Mouse (Mus musculus) adrenal gland, adult (tissue): ENCODE measurements around the gene Gpr3.

Experiments used
- DNase-seq, 2 experiments: peaks; one replicate each; pipeline ENCODE4 v3.0.0; 2022 to 2023; ENCODE audit warnings: low spot score in 1 of 2; ENCODE audit not compliant: inconsistent age in 2 of 2

The Gpr3 gene

GRCm38 (mm10) chr4:133172451-133172850 is 39.9 kb downstream of the Gpr3 start:
- DNase-seq: no peak

- DNase-seq: no peak
These were observed 41.7 kb downstream of the Gpr3 start for GRCm38 (mm10) chr4:133170616-133171015.

GRCm38 (mm10) chr4:133170056-133170524 is 42.2 kb downstream of the Gpr3 start:
- DNase-seq: no peak

DNA sequence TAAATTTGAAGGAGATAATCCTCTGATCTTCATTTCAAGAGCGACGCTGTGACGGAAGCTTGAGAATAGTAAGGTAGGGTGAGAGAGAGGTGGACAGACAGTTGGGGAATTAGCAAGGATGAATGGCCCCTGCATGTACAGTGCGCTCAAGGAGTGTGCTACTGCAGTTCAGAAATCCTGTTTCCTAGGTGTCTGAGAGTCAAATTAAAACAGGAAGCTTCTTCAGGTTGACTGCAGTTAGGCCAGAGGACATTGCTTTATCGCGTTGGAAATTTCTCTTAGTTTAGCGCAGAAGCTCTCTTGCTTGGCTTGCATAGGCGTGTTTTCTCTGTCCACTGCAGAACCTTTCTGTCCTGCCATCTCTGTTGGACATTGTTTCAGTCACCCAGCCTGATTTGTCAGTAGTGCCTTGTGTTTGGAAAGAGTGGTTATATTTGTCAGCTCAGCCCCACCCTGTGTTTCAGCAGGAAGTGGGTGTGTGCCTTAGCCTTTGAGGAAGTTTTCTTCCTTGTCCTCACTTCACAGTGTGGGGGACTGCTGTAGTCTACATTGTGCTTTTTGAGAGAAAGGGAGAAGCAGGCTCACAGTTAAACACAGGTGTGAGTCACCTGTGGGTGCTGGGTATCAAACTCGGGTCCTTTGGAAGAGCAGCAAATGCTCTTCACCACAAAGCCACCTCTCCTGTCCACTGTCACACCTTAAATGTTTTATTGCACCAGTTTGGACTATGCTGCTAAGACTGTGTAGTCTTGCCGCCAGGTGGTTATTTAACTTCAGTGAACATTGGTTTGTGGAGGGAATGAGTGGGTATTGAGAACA is 42.9 kb downstream of the Gpr3 start:
- peak in 1 of 2 experiments; percentile 67 for DNase-seq

DNA sequence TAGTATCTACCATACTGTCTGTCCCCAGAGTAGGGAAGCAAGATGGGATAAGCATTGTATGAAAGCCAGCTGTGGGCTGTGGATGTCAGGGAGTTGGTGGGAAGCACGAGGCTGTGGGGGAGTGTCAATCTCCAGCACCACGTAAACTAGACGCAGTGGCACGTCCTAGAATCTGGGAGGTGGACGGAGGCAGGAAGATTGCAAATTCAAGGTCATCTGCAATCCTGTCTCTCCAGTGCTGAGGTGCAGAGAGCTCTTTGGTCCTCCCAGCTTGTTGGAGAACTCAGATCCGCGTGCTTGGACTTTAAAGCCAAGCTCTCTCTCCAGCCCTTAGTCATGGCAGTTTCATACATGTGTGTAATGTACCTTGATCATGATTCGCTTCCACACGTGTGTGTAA is 45.6 kb downstream of the Gpr3 start:
- DNase-seq: peak in 1 of 2 experiments; percentile 56

GRCm38 (mm10) chr4:133162196-133162595 is 50.1 kb downstream of the Gpr3 start:
- no peak for DNase-seq

DNA sequence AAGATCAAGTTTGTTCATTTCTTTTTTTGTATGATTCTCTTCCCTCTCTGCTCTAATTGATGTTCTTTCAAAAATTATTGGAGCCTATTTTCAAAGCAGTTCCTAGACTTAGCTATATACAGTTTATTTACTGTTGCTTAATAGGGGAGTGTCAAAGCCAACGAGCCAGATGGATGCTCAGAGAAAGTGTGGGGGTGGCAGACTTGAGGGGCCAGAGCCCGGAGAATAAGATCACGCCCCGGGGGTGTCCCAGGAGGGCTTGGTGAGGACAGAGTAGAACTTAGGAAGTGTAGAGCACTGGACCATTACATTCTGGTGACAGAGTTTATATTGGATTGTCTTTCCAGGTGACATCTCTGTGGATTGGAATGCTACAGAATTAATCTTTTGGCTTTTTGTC is 51.5 kb downstream of the Gpr3 start:
- no peak for DNase-seq

GRCm38 (mm10) chr4:133160211-133160610 is 52.1 kb downstream of the Gpr3 start:
- peak in 1 of 2 experiments; percentile 73 for DNase-seq

DNA sequence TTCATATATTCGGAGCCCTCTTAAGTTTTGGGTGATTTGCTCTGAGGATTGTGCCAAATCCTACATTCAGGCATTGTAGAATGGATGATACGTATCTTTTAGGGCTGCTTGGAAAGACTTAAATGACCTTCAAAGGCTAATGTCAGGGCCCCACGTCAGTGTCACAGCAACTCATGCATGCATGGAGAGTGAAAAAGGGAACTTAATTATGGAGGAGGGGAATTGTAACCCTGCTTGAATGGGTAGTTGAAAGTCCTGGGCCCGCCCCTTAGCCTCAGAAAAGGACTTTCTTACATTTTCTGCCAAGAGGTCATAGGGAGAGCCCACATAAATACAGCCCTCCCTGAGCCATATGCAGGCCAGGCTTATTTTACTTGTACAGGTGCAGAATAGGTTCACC is 52.7 kb downstream of the Gpr3 start:
- peak; percentile 47 to 84 for DNase-seq
